Mouse (Mus musculus) c-Kit-positive CD71-positive TER-119-negative erythroid progenitor cells, embryonic 14.5 days (primary cell): ENCODE data around the gene Helt.
A peak's percentile ranks its signal among the peaks of the same experiment; 100 is the strongest.

Experiments used
- DNase-seq: peaks from one replicate; pipeline ENCODE4 v3.0.0-alpha.2; 2013; ENCODE audit warnings: low read depth

The Helt gene

DNA sequence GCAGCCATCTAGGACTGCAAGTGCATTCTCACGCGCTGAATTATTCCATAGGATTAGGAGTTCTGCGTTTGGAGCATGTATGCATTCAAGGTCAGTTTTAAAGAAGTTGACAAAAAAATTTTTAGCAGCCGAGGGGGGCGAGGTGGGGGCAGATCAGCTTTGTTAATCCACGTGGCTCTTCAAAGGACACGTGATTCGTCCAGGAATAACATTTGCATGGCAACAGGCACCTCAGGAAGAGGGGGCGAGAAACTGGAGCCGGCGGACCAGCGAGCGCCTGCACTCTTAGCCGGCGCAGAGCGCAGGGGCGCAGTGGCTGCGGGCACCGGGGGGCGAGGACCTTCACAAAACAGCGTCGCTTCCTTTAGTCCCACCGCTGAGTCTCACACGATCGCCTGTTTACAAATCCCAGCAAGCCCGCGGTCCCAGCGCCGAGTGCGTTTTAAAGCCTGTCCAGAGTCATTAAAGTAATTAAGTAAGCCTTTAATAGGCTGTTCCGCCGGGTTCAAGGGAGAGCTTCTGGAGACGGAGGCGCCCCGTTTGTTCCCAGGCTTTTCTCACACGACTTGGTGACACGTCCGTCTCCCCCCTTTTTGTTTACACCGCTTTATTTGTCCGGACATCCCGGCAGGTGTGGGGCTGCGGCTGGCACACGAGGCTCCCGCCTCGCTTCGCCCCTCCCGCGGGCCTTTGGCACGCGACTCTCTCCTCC lies at the start of gene Helt:
Gene Helt (minus strand): TSS at position 491 of the 712 bp plus-strand sequence.
- no peak for DNase-seq

DNA sequence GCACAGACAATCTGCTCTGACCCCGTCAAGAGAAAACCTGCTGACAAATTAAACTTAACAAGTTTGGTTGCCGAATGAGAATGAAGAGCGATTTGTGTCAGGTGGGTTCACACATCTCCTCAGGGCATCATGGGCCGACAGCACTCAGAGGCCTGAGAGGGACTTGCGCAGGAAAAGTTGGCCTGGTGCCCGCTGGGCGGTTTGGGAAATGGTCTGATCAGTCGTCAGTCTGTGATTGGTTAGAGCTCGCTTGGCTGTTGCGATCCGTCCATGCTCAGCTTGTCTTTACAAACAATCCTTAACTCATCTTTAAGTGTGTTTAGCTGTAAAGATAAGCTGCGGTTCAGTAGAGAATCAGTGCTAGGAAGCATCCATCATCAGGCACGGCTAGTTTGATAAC lies 47.8 kb upstream of the Helt start:
- no peak for DNase-seq

DNA sequence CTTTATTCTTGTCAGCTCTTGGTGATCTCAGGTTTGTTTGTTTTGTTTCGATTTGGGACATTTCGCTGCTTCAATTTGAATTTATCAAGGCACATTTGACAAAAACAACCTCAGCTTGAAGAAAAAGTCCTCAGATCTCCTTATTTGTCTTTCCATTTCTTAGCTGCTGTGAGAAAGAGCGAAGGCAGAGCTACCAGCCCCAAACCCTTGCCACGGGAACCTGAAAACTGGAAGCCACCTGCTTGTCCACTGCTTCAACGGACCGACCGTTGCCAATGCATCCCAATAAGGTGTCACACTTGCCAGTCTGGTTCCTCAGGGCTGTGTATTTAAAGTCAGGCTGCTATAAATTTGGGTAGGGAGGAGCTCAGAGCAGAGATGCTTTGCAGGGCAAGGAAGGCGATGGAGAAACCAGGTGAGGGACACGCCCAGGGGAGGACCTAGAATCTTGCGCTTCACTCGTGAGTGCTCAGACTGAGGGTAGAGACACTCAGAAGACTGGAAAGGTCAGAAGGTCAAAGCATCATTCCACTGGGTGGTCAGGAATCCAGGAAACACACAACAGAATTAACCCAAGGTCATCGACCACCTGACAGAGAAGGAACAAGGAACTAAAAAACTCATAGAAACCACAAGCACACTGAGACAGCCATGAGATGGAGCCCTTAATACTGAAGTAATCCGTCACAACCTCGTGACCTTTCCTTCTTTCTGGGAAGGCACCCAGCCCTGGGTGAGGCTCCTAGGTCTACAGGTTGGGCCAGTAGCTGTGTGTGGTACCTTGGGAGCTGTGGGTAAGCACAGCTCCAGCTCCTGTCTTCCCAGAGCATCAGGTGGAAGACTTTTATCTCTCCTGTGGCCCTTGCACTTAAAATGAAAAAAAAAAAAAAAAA lies 46.2 kb upstream of the Helt start:
- no peak for DNase-seq

DNA sequence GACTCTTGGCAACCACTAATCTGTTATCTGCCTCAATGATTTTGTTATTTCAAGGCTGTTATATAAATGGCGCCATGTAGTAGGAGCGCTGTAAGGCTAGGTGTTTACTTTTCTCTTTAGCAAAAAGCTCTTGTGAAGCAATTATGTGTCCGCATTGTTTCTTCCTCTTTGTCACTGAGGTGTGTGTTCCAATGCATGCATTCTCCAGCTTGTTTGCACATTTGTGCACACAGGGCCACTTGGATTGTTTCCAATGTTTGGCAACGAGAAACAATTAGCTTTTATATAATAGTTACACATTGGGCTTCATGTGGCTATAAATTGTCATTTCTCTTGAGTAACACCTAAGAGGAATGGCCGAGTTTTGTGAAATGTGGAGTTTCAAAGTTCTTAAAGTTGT lies 44.8 kb upstream of the Helt start:
- no peak for DNase-seq

DNA sequence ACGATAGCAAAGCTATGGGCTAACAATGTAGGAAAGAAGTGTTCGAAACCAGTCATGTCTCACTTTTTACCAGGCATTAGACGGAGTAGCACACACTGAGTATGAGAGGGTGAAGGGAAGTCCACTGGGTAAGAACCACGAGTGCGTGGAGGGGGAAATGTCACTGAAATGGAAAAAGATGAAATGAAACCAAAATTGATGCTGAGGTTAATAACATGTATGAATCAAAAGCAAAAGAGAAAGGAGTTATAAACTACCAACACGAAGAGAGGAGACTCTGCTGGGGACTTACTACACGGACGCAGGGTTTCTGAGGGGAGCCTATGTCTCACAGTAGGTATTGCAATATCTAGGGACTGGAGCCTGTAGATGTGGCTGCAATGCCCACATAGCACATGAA lies 41.9 kb upstream of the Helt start:
- no peak for DNase-seq

DNA sequence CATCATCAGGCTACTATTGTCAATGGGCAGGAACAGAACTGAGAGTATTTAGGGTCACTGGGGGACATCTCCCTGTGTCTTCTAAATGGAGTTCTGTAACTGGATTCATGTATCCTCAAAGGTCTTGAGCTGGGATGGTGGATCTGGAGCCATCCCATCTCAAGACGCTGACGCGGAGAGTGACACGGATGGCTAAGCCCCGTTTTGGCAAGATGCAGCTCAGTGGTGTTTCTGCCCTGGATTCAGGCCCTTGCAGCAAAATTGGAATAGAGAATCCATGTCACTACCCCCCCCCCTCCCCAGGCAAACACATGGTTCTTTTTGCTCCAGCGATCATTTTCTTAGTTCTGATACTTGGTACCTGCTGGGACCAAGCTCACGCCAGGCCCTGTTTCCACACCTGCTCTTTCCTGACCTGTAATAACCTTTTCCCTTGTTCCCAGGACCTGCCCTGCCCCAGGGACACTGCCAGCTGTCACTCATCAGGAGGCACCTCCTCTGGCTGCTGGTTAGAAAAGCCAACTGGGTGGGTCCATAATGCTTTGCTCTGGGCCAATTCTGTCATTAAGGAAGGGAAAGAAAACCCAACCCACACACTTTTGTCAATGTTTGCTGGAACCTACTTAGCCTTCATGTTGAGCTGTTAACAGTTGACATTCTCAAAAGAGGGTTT lies 38.1 kb upstream of the Helt start:
- no peak for DNase-seq

GRCm38 (mm10) chr8:46331801-46332200 lies 37.3 kb upstream of the Helt start:
- no peak for DNase-seq

GRCm38 (mm10) chr8:46329396-46329795 lies 34.9 kb upstream of the Helt start:
- DNase-seq, result no peak

DNA sequence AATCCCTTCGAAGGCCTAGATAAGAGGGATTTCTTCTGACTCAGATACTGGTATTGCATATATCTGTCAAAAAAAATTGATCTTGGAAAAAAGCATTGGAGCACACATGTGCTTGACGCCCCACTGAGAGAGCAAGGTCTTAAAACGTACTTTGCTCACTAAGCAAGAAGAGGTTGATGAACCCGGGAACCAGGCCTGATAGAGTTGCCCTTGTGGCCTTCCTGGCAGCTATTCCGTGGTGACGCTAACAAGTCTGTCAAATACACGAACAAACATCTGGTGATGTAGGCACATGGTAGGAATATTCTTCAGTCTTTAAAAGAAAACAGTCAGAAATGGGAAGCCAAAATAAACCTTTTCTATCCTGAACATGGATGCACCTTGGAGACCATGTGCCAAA lies 32.8 kb upstream of the Helt start:
- no peak for DNase-seq

DNA sequence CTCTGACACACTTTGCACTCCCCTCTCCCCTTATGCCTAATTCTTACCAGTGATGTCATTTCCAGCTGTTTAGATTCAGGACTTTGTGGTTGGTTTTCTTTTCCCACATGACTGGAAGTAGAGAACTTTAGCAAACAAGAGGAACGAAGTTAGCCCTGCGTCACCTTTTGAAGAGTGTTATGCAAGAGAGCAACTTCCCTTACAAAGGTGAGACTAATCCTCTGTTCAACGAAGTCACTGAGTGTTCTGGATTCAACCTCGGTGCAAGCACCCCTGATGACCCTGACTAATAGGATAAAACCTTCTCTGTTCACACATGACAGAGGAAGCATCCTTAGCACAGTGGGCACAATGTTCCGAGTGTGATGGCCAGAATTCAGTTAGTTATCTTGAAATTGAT lies 32.2 kb upstream of the Helt start:
- DNase-seq, result no peak

- DNase-seq, result no peak
Measured at GRCm38 (mm10) chr8:46324676-46325075, 30.2 kb upstream of the Helt start.

GRCm38 (mm10) chr8:46323672-46324191 lies 29.3 kb upstream of the Helt start:
- no peak for DNase-seq

DNA sequence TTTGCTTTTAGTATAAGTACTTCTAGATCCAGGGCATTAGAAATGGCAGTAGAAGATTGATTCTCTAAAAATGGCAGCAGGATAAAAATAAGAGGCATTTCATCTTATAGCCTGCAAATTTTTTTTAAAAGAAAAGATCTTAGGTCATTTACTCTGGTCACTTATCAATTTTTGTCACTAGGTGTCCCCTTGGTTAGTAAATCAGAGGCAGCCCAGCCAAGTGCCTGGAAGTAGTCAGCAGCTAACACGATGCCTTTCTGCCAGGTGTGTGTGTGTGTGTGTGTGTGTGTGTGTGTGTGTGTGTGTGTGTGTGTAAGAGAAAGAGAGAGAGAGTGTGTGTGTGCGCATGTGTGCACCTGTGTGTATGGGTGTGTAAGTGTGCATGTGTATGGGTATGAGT lies 28.4 kb upstream of the Helt start:
- no peak for DNase-seq

DNA sequence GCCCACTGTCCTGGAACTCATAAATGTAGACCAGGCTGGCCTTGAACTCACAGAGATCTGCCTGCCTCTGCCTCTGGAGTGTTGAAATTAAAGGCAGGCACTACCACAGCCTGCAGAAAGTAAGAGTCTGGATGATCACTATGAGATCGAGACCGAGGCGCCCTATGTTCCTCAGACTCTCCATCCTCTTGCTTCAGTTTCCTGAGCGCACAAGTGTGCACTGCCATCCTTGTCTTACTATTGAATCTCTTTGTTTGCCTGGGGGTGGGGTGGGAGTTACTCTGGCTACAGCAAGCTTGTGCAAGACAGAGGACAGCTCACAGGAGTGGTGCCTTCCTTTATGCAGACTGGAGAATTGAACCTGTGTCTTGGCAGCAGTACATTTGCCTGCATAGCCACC lies 27.9 kb upstream of the Helt start:
- DNase-seq, result no peak

DNA sequence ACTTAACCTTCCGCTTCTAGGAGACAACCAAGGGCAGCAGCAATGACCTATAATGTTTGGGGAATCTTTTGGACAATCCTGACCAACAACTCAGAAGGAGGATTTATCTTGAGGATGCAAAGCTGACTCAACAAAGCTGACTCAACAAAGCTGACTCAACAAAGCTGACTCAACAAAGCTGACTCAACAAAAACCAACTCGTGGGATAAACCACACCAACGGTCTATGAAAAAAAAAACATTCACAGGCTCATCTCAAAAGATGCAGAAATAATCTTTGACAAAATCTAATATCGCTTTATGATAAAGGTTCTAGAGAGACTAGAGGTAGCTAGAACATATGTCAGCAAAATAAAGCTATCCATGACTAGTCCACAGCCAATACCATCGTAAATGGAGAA lies 24.3 kb upstream of the Helt start:
- DNase-seq, result no peak

- DNase-seq, result no peak
Measured at GRCm38 (mm10) chr8:46317161-46317560, 22.7 kb upstream of the Helt start.

- no peak for DNase-seq
Measured at GRCm38 (mm10) chr8:46313798-46314197, 19.3 kb upstream of the Helt start.

DNA sequence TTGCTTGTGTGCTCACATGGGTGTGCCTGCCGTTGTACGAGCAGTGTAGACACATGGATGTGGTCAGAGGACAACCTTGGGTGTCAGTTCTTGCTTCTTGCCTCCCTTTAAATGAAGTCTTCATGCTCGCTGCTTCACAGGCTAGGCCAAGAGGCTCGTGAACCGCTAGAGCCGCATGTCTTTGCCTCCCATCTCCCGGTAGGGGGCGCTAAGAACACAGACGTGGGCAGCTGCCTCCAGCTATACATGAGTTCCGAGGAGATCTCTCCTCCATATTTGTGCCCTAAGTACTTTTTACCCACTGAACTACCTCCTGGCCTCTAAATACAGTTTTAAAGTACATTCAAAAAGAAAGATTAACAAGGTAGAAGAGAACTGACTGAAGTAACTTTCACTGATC lies 16.7 kb upstream of the Helt start:
- DNase-seq, result peak; percentile 78

- no peak for DNase-seq
Measured at GRCm38 (mm10) chr8:46308189-46308588, 13.7 kb upstream of the Helt start.

DNA sequence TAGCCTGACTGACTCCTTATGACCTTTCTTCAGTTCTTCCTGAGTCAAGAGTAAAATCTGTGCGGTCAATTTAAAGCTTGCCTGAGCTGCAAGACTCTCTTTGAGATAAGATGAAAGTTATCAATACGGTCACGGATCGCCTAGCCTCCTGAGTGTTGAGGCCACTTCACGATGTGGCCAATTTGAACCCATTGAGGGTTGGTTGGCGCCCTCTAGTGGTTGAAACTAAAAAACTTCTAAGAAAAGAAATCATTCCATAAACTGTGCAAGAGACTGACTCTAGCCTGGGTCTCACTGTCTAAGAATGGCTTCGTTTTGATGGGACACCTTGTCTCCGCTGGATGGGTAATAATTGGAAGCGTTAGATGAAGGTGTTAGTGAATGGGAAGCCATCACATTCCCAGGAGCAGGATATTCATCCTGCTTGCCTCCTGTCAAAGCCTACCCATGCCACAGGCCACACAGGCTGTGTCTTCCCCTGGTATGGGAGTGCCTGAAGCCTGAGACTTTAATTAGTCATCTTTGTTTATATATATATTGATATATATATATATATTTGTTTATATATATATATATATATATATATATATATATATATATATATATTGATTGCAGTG lies 11.4 kb upstream of the Helt start:
- DNase-seq, result peak; percentile 53

- no peak for DNase-seq
Measured at GRCm38 (mm10) chr8:46302121-46302520, 7.7 kb upstream of the Helt start.

GRCm38 (mm10) chr8:46298847-46299246 lies 4.4 kb upstream of the Helt start:
- no peak for DNase-seq
